Mouse (Mus musculus) liver, postnatal 0 days (tissue): ENCODE measurements around the gene Tnik. TPM values are rescaled to one million over a fixed set of nuclear protein-coding genes. Genes with fewer than 3 reads are reported as not detected.

ENCODE experiments used
- ATAC-seq: fragments of 200-750 bp; cut with Nextera tagmentation; 2 replicates; pipeline ENCODE4 v1.8.0; 2017; ENCODE audit warnings: mild to moderate bottlenecking, moderate library complexity
- DNase-seq: peaks from one replicate; pipeline ENCODE4 v3.0.0-alpha.2; 2016
- H3K27ac ChIP-seq: fragments of 300-500 bp; sonication (generic); 2 replicates; pipeline ENCODE4 v1.5.1; 2014; ENCODE audit warnings: antibody characterized with exemption, moderate library complexity, mild to moderate bottlenecking, low read depth
- H3K27me3 ChIP-seq: fragments of 300-500 bp; sonication (generic); 2 replicates; pipeline ENCODE4 v1.6.1; 2014; ENCODE audit warnings: low read length, control low read depth, mixed read lengths; ENCODE audit not compliant: insufficient read depth
- H3K36me3 ChIP-seq: fragments of 300-500 bp; sonication (generic); replicated peaks from 2 replicates; pipeline ENCODE4 v1.6.1; 2014; ENCODE audit warnings: mild to moderate bottlenecking, control low read depth, low read length, moderate library complexity, mixed read lengths; ENCODE audit not compliant: insufficient read depth
- H3K4me1 ChIP-seq: fragments of 300-500 bp; sonication (generic); 2 replicates; pipeline ENCODE4 v1.6.1; 2014; ENCODE audit warnings: antibody characterized with exemption, mild to moderate bottlenecking, control low read depth; ENCODE audit not compliant: insufficient read depth
- H3K4me2 ChIP-seq: fragments of 300-500 bp; sonication (generic); 2 replicates; pipeline ENCODE4 v1.6.1; 2014; ENCODE audit warnings: low read depth, mild to moderate bottlenecking, low read length, moderate library complexity, mixed read lengths
- H3K4me3 ChIP-seq: fragments of 300-500 bp; sonication (generic); 2 replicates; pipeline ENCODE4 v1.5.1; 2014; ENCODE audit warnings: low read depth, low read length
- H3K9ac ChIP-seq: fragments of 300-500 bp; sonication (generic); replicated peaks from 2 replicates; pipeline ENCODE4 v1.6.1; 2014; ENCODE audit warnings: mild to moderate bottlenecking, moderate library complexity
- H3K9me3 ChIP-seq: fragments of 300-500 bp; sonication (generic); 2 replicates; pipeline ENCODE4 v1.6.1; 2016; ENCODE audit warnings: mild to moderate bottlenecking, control low read depth, low read length, mixed read lengths
- CTCF ChIP-seq: sonication (generic); IDR thresholded peaks from 2 replicates; pipeline ENCODE4 v1.5.1; 2016; ENCODE audit warnings: antibody characterized with exemption, low read depth
- EP300 ChIP-seq: IDR thresholded peaks from 2 replicates; pipeline ENCODE4 v1.6.1; 2016; ENCODE audit warnings: antibody characterized with exemption, low read depth, mild to moderate bottlenecking
- WGBS: fragments of 180-500 bp; shearing (Covaris S2); extraction: QIAGEN DNeasy Blood & Tissue Kit; methylation state at CpG from one replicate; pipeline ENCODE4 v1.1.7; 2014; ENCODE audit not compliant: insufficient replicate concordance; 5-methylcytosine and 5-hydroxymethylcytosine counted together
- polyA plus RNA-seq: library from polyadenylated mRNA; unstranded; fragments of >200 nt; fragmentation: Nextera tagmentation; extraction: Ambion mirVana; gene quantifications from 2 replicates; pipeline ENCODE4 v1.2.1, GENCODE M21; 2015

Tnik gene
- polyA plus RNA-seq, 1 experiment from 2014 or later: 1.0 TPM

GRCm38 (mm10) chr3:28527231-28527630, 264.2 kb downstream of the Tnik start:
- no peaks in the 10 kb centered on the region for H3K9me3 ChIP-seq
- no peak overlapping the region for H3K4me3 ChIP-seq
- TF ChIP-seq CTCF (no peak), EP300 (no peak)
- no peaks in the 10 kb centered on the region for H3K36me3 ChIP-seq
- 83% methylated on average over 4 of the region's 4 CpGs for WGBS
- H3K4me2 ChIP-seq: no peak overlapping the region
- no peaks in the 10 kb centered on the region for H3K27me3 ChIP-seq
- no peak overlapping the region for H3K9ac ChIP-seq
- ATAC-seq: no peak
- DNase-seq: no peak
- no peak overlapping the region for H3K27ac ChIP-seq
- H3K4me1 ChIP-seq: no peaks in the 10 kb centered on the region

- no peaks in the 10 kb centered on the region for H3K4me1 ChIP-seq
- WGBS: 84% methylated on average over 4 of the region's 4 CpGs
- no peak overlapping the region for H3K27ac ChIP-seq
- no peaks in the 10 kb centered on the region for H3K27me3 ChIP-seq
- H3K9ac ChIP-seq: no peak overlapping the region
- ATAC-seq (no peak), DNase-seq (no peak)
- no peaks in the 10 kb centered on the region for H3K9me3 ChIP-seq
- no peak overlapping the region for H3K4me3 ChIP-seq
- H3K4me2 ChIP-seq: no peak overlapping the region
- no peaks in the 10 kb centered on the region for H3K36me3 ChIP-seq
- TF ChIP-seq EP300: no peak
These were observed 266.5 kb downstream of the Tnik start for GRCm38 (mm10) chr3:28529548-28529947.

GRCm38 (mm10) chr3:28531294-28531956, 268.4 kb downstream of the Tnik start:
- DNase-seq: no peak
- Histone ChIP-seq H3K27ac (no peak overlapping the region), H3K4me2 (no peak overlapping the region), H3K4me3 (no peak overlapping the region), H3K36me3 (no peaks in the 10 kb centered on the region), H3K9me3 (no peaks in the 10 kb centered on the region), H3K4me1 (no peaks in the 10 kb centered on the region), H3K27me3 (no peaks in the 10 kb centered on the region), H3K9ac (no peak overlapping the region)
- TF ChIP-seq CTCF (no peak), EP300 (no peak)
- 74% methylated on average over 15 of the region's 15 CpGs for WGBS
- no peak for ATAC-seq

DNA sequence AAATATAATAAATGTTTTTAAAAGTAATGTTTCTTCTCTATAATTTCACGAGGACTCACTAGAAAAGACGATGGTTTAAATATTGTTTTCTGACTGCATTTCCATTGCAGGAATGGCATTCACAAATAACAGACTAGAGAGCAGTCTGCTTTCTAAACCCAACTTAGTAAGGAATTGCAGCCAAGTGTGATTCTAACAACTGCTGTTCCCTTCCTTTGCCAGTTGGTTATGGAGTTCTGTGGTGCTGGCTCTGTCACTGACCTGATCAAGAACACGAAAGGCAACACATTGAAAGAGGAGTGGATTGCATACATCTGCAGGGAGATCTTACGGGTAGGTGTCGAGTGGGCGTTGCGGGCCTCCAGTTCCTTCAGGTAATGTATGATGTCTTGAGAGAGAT, 269.7 kb downstream of the Tnik start:
- DNase-seq (no peak), ATAC-seq (no peak)
- H3K27ac ChIP-seq: no peak overlapping the region
- H3K36me3 ChIP-seq: no peaks in the 10 kb centered on the region
- WGBS: 87% methylated on average over 7 of the region's 7 CpGs
- no peaks in the 10 kb centered on the region for H3K27me3 ChIP-seq
- no peak overlapping the region for H3K4me2 ChIP-seq
- H3K4me3 ChIP-seq: no peak overlapping the region
- H3K9me3 ChIP-seq: no peaks in the 10 kb centered on the region
- H3K4me1 ChIP-seq: no peaks in the 10 kb centered on the region
- H3K9ac ChIP-seq: no peak overlapping the region
- no peak for TF ChIP-seq EP300
- TF ChIP-seq CTCF: no peak

DNA sequence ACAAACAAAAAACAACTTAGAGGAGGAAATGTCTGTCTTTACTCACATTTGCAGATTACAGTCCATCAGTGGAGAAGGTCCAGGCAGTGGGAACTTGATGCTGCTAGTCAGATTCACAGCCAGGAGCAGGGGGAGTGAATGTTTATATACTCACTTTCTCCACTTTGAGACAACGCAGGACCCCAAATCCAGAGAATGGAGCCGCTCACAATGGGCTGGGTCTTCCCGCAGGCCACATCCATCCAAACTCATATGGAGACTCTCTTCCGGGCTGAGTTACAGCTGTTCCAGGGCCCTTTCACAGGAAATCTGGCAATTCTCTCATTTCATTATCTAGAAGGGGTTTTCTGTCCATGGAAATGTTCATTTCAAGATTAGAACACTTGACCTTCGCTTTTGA, 277.1 kb downstream of the Tnik start:
- Histone ChIP-seq H3K27ac (no peak overlapping the region), H3K27me3 (no peaks in the 10 kb centered on the region), H3K4me1 (no peaks in the 10 kb centered on the region), H3K4me3 (no peak overlapping the region), H3K9me3 (no peaks in the 10 kb centered on the region), H3K36me3 (no peaks in the 10 kb centered on the region), H3K4me2 (no peak overlapping the region), H3K9ac (no peak overlapping the region)
- TF ChIP-seq EP300 (no peak), CTCF (no peak)
- ATAC-seq (no peak), DNase-seq (no peak)
- 76% methylated on average over 5 of the region's 5 CpGs for WGBS

DNA sequence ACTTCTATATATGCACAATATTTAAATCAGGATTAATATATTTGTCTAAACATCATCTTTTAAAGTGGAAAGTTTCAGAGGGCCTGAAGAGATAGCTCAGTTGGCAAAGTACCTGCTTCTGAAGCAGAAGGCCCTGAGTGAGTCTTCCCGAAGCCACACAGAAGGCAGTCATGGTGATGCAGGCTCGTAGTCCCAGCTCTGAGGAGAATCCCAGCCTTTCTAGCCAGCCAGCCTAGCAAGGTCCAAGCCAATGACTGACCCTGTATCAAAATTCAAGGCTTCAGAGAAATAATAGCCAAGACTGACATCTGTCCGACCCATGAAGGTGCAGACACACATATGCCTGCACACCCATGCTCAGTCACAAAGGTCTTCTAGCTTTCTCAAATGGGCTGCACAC, 279.9 kb downstream of the Tnik start:
- TF ChIP-seq CTCF: no peak
- no peak for TF ChIP-seq EP300
- no peaks in the 10 kb centered on the region for H3K9me3 ChIP-seq
- ATAC-seq: no peak
- H3K27me3 ChIP-seq: no peaks in the 10 kb centered on the region
- H3K27ac ChIP-seq: no peak overlapping the region
- no peak overlapping the region for H3K4me2 ChIP-seq
- H3K4me3 ChIP-seq: no peak overlapping the region
- H3K4me1 ChIP-seq: no peaks in the 10 kb centered on the region
- H3K36me3 ChIP-seq: no peaks in the 10 kb centered on the region
- no peak overlapping the region for H3K9ac ChIP-seq
- 88% methylated on average over 3 of the region's 3 CpGs for WGBS
- DNase-seq: no peak
